Mouse (Mus musculus) CD8-positive naive resting alpha-beta T cell, adult 57 days (primary cell): Measurements from ENCODE around the gene Hist1h1d. TPM values are rescaled to one million over a fixed set of nuclear protein-coding genes. Genes with fewer than 3 reads are reported as not detected.

Experiments used
- total RNA-seq: library from RNA; stranded (reverse); gene quantifications from one replicate; pipeline ENCODE4 v1.2.4, GENCODE M21; 2023

Gene Hist1h1d
- total RNA-seq, 1 experiment from 2014 or later: 8.0 TPM

Other genes with a start within 250 kb of the Hist1h1d start
- 18.6 TPM for gene Zfp322a, start 184.1 kb upstream of the Hist1h1d start, total RNA-seq
- gene Abt1, start 129.4 kb upstream of the Hist1h1d start, total RNA-seq: 17.1 TPM
- gene Btn1a1, start 87.4 kb upstream of the Hist1h1d start, total RNA-seq: not detected
- gene Btn2a2, start 64.4 kb upstream of the Hist1h1d start, total RNA-seq: 0.55 TPM
- 235 TPM for gene Hist1h4h, start 22.2 kb upstream of the Hist1h1d start, total RNA-seq
- gene Hist1h2af, start 19.4 kb upstream of the Hist1h1d start, total RNA-seq: 10.3 TPM
- gene Hist1h3g, start 17.8 kb upstream of the Hist1h1d start, total RNA-seq: 2.5 TPM
- gene Hist1h2bh, start 9.9 kb upstream of the Hist1h1d start, total RNA-seq: 3.6 TPM
- 57.2 TPM for gene Hist1h3f, start 9.2 kb upstream of the Hist1h1d start, total RNA-seq
- 35.5 TPM for gene Hist1h4f, start 1.6 kb upstream of the Hist1h1d start, total RNA-seq
- 113 TPM for gene Hist1h3e, start 9.1 kb downstream of the Hist1h1d start, total RNA-seq
- gene Hist1h2ae, start 18.0 kb downstream of the Hist1h1d start, total RNA-seq: 10.3 TPM
- 137 TPM for gene Hist1h2bg, start 18.1 kb downstream of the Hist1h1d start, total RNA-seq
- 88.7 TPM for gene Hist1h2bf, start 20.9 kb downstream of the Hist1h1d start, total RNA-seq
- gene Hist1h2ad, start 21.1 kb downstream of the Hist1h1d start, total RNA-seq: 2.5 TPM
- gene Hist1h3d, start 22.5 kb downstream of the Hist1h1d start, total RNA-seq: 2.8 TPM
- gene Hist1h4d, start 28.3 kb downstream of the Hist1h1d start, total RNA-seq: 122 TPM
- 14.7 TPM for gene Hist1h2be, start 67.9 kb downstream of the Hist1h1d start, total RNA-seq
- 187 TPM for gene Hist1h1e, start 69.3 kb downstream of the Hist1h1d start, total RNA-seq
- gene Hist1h2ac, start 130.7 kb downstream of the Hist1h1d start, total RNA-seq: 6.8 TPM
- 7.9 TPM for gene Hist1h2bc, start 130.9 kb downstream of the Hist1h1d start, total RNA-seq
- not detected for gene Hist1h1t, start 142.6 kb downstream of the Hist1h1d start, total RNA-seq
- gene Hist1h4c, start 145.2 kb downstream of the Hist1h1d start, total RNA-seq: 147 TPM
- 2.7 TPM for gene Hfe, start 157.6 kb downstream of the Hist1h1d start, total RNA-seq
- 839 TPM for gene Hist1h1c, start 185.5 kb downstream of the Hist1h1d start, total RNA-seq
- gene Hist1h3c, start 192.3 kb downstream of the Hist1h1d start, total RNA-seq: 4.1 TPM
- gene Hist1h2bb, start 193.5 kb downstream of the Hist1h1d start, total RNA-seq: 15.1 TPM
- 16.9 TPM for gene Hist1h2ab, start 197.9 kb downstream of the Hist1h1d start, total RNA-seq
- gene Hist1h3b, start 199.0 kb downstream of the Hist1h1d start, total RNA-seq: 17.1 TPM
- gene Hist1h4b, start 203.8 kb downstream of the Hist1h1d start, total RNA-seq: 49.5 TPM
- 122 TPM for gene Hist1h4a, start 208.0 kb downstream of the Hist1h1d start, total RNA-seq
- 170 TPM for gene Hist1h3a, start 209.1 kb downstream of the Hist1h1d start, total RNA-seq
- gene Hist1h1a, start 210.4 kb downstream of the Hist1h1d start, total RNA-seq: 23.5 TPM
- not detected for gene Trim38, start 216.7 kb downstream of the Hist1h1d start, total RNA-seq